Mouse (Mus musculus): ENCODE data around the gene Pon2. TPM values are rescaled to one million over a fixed set of nuclear protein-coding genes. Genes with fewer than 3 reads are reported as not detected.
"Not testable (repeated sequence)": the region's sequence is repeated elsewhere in the genome, so short reads cannot be mapped to it uniquely, and the experiment has no call there.

The Pon2 gene
- total RNA-seq, 4 experiments from 2014 or later = 15.2 to 19.9 (median 18.5) TPM

- no peak for DNase-seq (ENCODE audit: low spot score)
Measured at GRCm38 (mm10) chr6:5230261-5230660, 68.0 kb downstream of the Pon2 start.

GRCm38 (mm10) chr6:5223551-5223950 lies 74.7 kb downstream of the Pon2 start:
- DNase-seq (ENCODE audit: low spot score) = not testable (repeated sequence)

DNA sequence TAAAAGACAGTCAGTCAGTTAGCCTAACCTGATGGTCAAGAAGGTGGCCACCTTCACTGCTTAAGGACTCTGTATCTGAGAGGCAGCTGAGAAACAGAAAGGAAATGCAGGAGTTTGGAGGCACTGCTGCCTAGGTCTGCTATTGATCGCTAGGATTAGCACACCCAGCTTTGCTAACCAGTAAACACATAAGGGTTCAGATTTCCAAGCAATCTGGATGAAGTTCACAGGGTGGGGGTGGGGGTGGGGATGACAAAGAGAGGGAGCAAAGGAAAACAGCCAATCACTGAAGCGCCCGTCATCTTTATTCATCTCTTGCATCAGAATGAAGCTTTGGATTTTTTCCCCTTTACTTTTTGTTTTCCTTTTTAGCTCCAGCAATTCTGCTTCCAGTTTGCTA lies 76.2 kb downstream of the Pon2 start:
- no peak for DNase-seq (ENCODE audit: low spot score)

GRCm38 (mm10) chr6:5218190-5218589 lies 80.1 kb downstream of the Pon2 start:
- no peak for DNase-seq (ENCODE audit: low spot score)

Other genes with a start within 250 kb of the Pon2 start
- gene Pon1, start 104.5 kb downstream of the Pon2 start, total RNA-seq (2022) = not detected
- 10 to 100 TPM; 20.0 to 29.5 (median 25.0) TPM for gene Pon3, start 42.2 kb downstream of the Pon2 start, total RNA-seq (2022)
- gene Asb4, start 84.9 kb upstream of the Pon2 start, total RNA-seq (2022) = 1 to 10 TPM; 4.6 to 7.3 (median 5.6) TPM
- 100 to 1,000 TPM; 285 to 511 (median 332) TPM for gene Pdk4, start 197.9 kb upstream of the Pon2 start, total RNA-seq (2022)

All from heart, adult 8-10 months (tissue).